In genomic region chr9:34258492-34258891, GRCm38 (mm10) we compare ENCODE assay signal across 21 mouse cellular contexts.
"Had no signal": no experiment of that assay in that cellular context is flagged by ENCODE, and none has a peak within 500 bp of the region (broad histone marks: within the 10 kb centered on the region; RNA-seq: fewer than 3 reads in every experiment).

No protein-coding gene starts in this region.

- H3K9me3 ChIP-seq: limb, embryonic 13.5 days; liver, embryonic 15.5 days; megakaryocyte, embryonic 14.5 days; midbrain, embryonic 10.5 days; midbrain, embryonic 13.5 days; neural tube, embryonic 13.5 days; stomach, embryonic 15.5 days had no signal

- H3K27ac ChIP-seq: kidney, postnatal 0 days; layer of hippocampus, adult 2 months; left cerebral cortex, adult 2 months; limb, embryonic 13.5 days; liver, embryonic 15.5 days; midbrain, embryonic 10.5 days; midbrain, embryonic 13.5 days; neural tube, embryonic 13.5 days; stomach, embryonic 15.5 days had no signal

- H3K36me3 ChIP-seq: limb, embryonic 13.5 days; liver, embryonic 15.5 days; midbrain, embryonic 10.5 days; midbrain, embryonic 13.5 days; neural tube, embryonic 13.5 days; stomach, embryonic 15.5 days had no signal

- ATAC-seq: intestine, postnatal 0 days; lung, postnatal 0 days; midbrain, embryonic 13.5 days; midbrain, embryonic 16.5 days had no signal

- H3K4me2 ChIP-seq: limb, embryonic 13.5 days; liver, embryonic 15.5 days; midbrain, embryonic 13.5 days; neural tube, embryonic 13.5 days; stomach, embryonic 15.5 days had no signal

- H3K4me3 ChIP-seq: layer of hippocampus, adult 2 months; left cerebral cortex, adult 2 months; limb, embryonic 13.5 days; liver, embryonic 15.5 days; megakaryocyte, embryonic 14.5 days; midbrain, embryonic 10.5 days; midbrain, embryonic 13.5 days; myocyte; neural tube, embryonic 13.5 days; stomach, embryonic 15.5 days had no signal

- H3K27me3 ChIP-seq: limb, embryonic 13.5 days; liver, embryonic 15.5 days; megakaryocyte, embryonic 14.5 days; midbrain, embryonic 13.5 days; neural tube, embryonic 13.5 days; stomach, embryonic 15.5 days had no signal

- H3K9ac ChIP-seq: limb, embryonic 13.5 days; liver, embryonic 15.5 days; midbrain, embryonic 13.5 days; neural tube, embryonic 13.5 days; stomach, embryonic 15.5 days had no signal

- H3K4me1 ChIP-seq: liver, embryonic 15.5 days; megakaryocyte, embryonic 14.5 days; midbrain, embryonic 10.5 days; midbrain, embryonic 13.5 days; neural tube, embryonic 13.5 days; stomach, embryonic 15.5 days had no signal

- DNase-seq: layer of hippocampus, adult 9-11 months; liver; lung, adult 2 months; retina, postnatal 1 day; right cerebral cortex, postnatal 25 days; spleen, adult 18-20 months; thymus, postnatal 36 days had no signal
